Mouse (Mus musculus) bone marrow macrophage, adult 2 months (primary cell): ENCODE data around the gene Zbtb16. TPM values are rescaled to one million over a fixed set of nuclear protein-coding genes. Genes with fewer than 3 reads are reported as not detected.

Source experiments
- H3K27ac ChIP-seq: 2 replicates; pipeline ENCODE4 v1.5.1; 2012; ENCODE audit warnings: low read depth, low read length; ENCODE audit not compliant: insufficient read depth
- H3K4me1 ChIP-seq: 2 replicates; pipeline ENCODE4 v1.6.1; 2012; ENCODE audit warnings: low read length; ENCODE audit not compliant: control insufficient read depth, insufficient read depth
- H3K4me3 ChIP-seq: 2 replicates; pipeline ENCODE4 v1.5.1; 2012; ENCODE audit warnings: mild to moderate bottlenecking, low read length, moderate library complexity; ENCODE audit not compliant: insufficient read depth
- CTCF ChIP-seq: IDR thresholded peaks from 2 replicates; pipeline ENCODE4 v1.5.1; 2012; ENCODE audit warnings: low read depth, mild to moderate bottlenecking, low read length, moderate library complexity
- POLR2A ChIP-seq: IDR thresholded peaks from 2 replicates; pipeline ENCODE4 v1.6.1; 2012; ENCODE audit warnings: mild to moderate bottlenecking, low read depth, low read length, borderline replicate concordance
- polyA plus RNA-seq: library from polyadenylated mRNA; stranded (reverse); fragments of >200 nt; gene quantifications from 2 replicates; pipeline ENCODE4 v1.2.4, GENCODE M21; 2012; ENCODE audit not compliant: missing spikeins, insufficient read depth, insufficient read length

The Zbtb16 gene
- polyA plus RNA-seq, 1 experiment, result 2.9 TPM

DNA sequence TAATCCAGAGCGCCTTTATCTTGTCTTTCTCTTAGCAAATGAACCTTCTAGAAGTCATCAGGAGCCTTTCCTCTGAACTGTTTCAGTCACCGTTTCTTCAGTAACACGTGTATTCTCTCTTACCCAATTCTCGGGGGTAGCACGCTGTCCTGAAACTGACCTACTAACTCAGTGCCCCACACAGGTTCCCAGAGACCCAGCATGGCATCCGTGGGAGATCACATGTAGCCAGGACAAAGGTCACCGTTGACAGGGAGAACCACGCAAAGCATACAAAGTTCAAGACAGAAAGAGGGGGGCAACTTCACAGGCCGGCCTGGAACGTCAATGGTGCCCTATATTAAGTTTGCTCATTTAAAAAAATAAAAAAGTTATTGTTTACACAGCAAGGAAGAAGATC is 89.5 kb downstream of the Zbtb16 start:
- no peak overlapping the region for H3K4me3 ChIP-seq
- no peak overlapping the region for H3K27ac ChIP-seq
- TF ChIP-seq CTCF (no peak), POLR2A (no peak)
- no peaks in the 10 kb centered on the region for H3K4me1 ChIP-seq

DNA sequence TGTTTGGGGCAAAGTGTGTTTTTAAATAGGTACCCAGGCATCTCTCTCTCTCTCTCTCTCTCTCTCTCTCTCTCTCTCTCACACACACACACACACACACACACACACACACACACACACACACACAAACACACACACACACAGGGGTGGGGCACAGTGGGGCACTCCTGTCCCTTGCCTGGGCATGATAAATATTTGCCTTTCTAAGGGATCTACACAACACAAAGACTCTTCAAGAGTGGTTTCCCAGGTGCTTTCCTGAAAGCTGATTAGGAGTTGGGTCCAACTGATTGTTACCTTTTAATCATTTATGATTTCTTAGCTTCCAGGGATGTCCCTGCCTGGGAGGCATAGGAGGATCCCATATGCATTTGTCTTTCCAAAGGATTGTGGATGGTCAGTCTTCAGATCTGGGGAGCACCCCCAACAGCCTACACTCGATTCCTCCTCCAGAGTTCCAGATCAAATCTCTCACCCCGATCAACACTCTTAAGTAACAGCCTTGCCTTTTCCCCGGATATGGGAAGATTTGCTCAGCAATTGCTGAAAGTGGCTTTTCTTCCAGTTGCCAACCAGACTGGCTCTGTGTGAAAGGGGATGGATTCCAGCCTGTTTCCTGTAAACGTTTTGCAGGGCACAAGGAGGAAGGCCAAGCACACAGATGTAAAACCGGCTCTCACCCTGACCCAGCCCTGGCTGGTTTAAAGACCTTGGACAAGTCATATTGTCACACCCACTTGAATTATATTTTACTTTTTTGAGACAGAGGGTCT is 90.5 kb downstream of the Zbtb16 start:
- Histone ChIP-seq H3K4me1 (0 out of 2 replicates have a peak, but pooled peaks cover 3% of the 10 kb centered on the region), H3K4me3 (no peak overlapping the region), H3K27ac (no peak overlapping the region)
- no peak for TF ChIP-seq CTCF
- TF ChIP-seq POLR2A, result no peak

- Histone ChIP-seq H3K4me3 (no peak overlapping the region), H3K27ac (no peak overlapping the region), H3K4me1 (peaks cover 8% of the 10 kb centered on the region; the same call in 1 of the 2 replicates)
- TF ChIP-seq POLR2A (no peak), CTCF (no peak)
Measured at GRCm38 (mm10) chr9:48744916-48745315, 91.1 kb downstream of the Zbtb16 start.

DNA sequence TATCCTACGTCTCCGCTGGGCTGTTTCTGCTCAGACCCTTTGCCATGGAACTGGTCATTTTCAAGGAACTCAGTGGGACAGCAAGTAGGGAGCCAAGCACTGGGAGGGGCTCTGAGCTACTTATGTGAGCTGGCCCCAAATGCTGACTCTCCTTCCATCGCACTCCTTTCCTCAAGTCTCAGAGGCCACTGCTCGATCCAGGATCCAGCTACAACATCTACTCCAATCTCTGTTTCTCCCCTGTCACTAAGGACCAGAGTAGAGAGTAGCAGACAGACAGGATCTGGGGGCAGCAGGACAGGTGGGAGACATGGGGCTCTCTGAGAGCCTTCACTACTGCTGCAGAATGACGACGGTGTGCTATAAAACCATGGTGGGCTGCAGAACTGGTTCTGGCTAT is 91.6 kb downstream of the Zbtb16 start:
- no peak for TF ChIP-seq POLR2A
- no peak for TF ChIP-seq CTCF
- Histone ChIP-seq H3K4me3 (no peak overlapping the region), H3K4me1 (peaks cover 8% of the 10 kb centered on the region; the same call in 1 of the 2 replicates), H3K27ac (no peak overlapping the region)

- Histone ChIP-seq H3K27ac (no peak overlapping the region), H3K4me3 (no peak overlapping the region), H3K4me1 (peaks cover 8% of the 10 kb centered on the region; the same call in 1 of the 2 replicates)
- TF ChIP-seq CTCF (no peak), POLR2A (no peak)
Measured at GRCm38 (mm10) chr9:48743338-48744285, 92.4 kb downstream of the Zbtb16 start.

- no peak for TF ChIP-seq CTCF
- TF ChIP-seq POLR2A, result no peak
- no peak overlapping the region for H3K4me3 ChIP-seq
- no peak overlapping the region for H3K27ac ChIP-seq
- H3K4me1 ChIP-seq, result peaks cover 8% of the 10 kb centered on the region; the same call in 1 of the 2 replicates
Measured at GRCm38 (mm10) chr9:48742150-48742549, 93.9 kb downstream of the Zbtb16 start.

- no peak overlapping the region for H3K27ac ChIP-seq
- peaks cover 8% of the 10 kb centered on the region; the same call in 1 of the 2 replicates for H3K4me1 ChIP-seq
- no peak overlapping the region for H3K4me3 ChIP-seq
- TF ChIP-seq POLR2A (no peak), CTCF (no peak)
Measured at GRCm38 (mm10) chr9:48741433-48742077, 94.5 kb downstream of the Zbtb16 start.

DNA sequence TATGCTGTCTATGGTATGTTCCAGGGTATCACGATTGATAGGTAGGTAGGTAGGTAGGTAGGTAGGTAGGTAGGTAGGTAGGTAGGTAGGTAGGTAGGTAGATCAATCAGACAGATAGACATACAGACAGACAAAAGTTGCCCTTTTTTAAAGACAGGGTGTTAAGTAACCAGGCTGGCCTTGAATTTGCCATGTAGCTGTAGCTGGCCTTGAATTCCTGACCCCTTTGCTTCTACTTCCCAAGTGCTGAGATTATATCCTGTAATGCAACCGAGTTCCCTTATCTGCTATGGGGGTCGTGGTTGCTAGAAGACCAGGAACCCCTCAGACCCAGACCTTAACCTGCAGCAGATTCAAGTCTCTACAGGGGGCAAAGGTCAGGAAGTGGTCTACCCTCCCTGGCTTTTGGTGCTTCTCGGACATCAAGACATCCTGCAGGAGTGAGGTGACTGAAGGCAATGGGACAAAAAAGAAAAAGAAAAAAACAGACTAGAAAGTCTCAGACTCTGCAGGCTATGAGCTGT is 95.2 kb downstream of the Zbtb16 start:
- no peak for TF ChIP-seq POLR2A
- no peak for TF ChIP-seq CTCF
- Histone ChIP-seq H3K4me1 (peaks cover 8% of the 10 kb centered on the region; the same call in 1 of the 2 replicates), H3K4me3 (no peak overlapping the region), H3K27ac (no peak overlapping the region)

- Histone ChIP-seq H3K27ac (no peak overlapping the region), H3K4me1 (peaks cover 8% of the 10 kb centered on the region; the same call in 1 of the 2 replicates), H3K4me3 (no peak overlapping the region)
- TF ChIP-seq POLR2A (no peak), CTCF (no peak)
Measured at GRCm38 (mm10) chr9:48740098-48740505, 95.9 kb downstream of the Zbtb16 start.
